Comparison of ENCODE assay signal across 9 mouse cellular contexts in genomic region chrX:106080811-106081443, GRCm38 (mm10). TPM values are rescaled to one million over a fixed set of nuclear protein-coding genes. Genes with fewer than 3 reads are reported as not detected.
DNase-seq lines count a peak whose midpoint lies in the region; ATAC-seq and TF ChIP-seq lines count a peak whose summit lies in the region.
"Had no signal": no experiment of that assay in that cellular context is flagged by ENCODE, and none has a peak within 500 bp of the region (broad histone marks: within the 10 kb centered on the region; RNA-seq: fewer than 3 reads in every experiment).

No protein-coding gene starts in this region.

- no peak for ATAC-seq in intestine, postnatal 0 days
- no peak for ATAC-seq in midbrain, embryonic 14.5 days (ENCODE audit: low FRiP score, low TSS enrichment)

- H3K4me3 ChIP-seq in intestine, postnatal 0 days (ENCODE audit: low read depth, low read length) = no peak overlapping the region
- no peak overlapping the region for H3K4me3 ChIP-seq in midbrain, embryonic 14.5 days (replicated peaks; ENCODE audit: low read depth, low read length)

- no peak overlapping the region for H3K4me2 ChIP-seq in intestine, postnatal 0 days (replicated peaks; ENCODE audit: low read depth)
- H3K4me2 ChIP-seq in midbrain, embryonic 14.5 days (ENCODE audit: low read length) = no peak overlapping the region

- peak; percentile 3 for DNase-seq in layer of hippocampus, adult 11-12 months (ENCODE audit: low spot score)
- DNase-seq in layer of hippocampus, postnatal 25 days (ENCODE audit: extremely low spot score in 1 of 2, low spot score in 1 of 2) = no peak
- peak; percentile 18 for DNase-seq in embryo, embryonic 11 days
- DNase-seq in midbrain, embryonic 14.5 days = peak; percentile 13
- no peak for DNase-seq in spleen, postnatal 14 days (ENCODE audit: low spot score in 2 of 2)
- no peak for DNase-seq in cerebellum, adult 9-10 months
- no peak for DNase-seq in MN1 (ENCODE audit: low spot score)
- DNase-seq: cerebellum, adult 18-20 months had no signal

- 45% methylated on average over 13 of the region's 13 CpGs for WGBS in intestine, postnatal 0 days
- WGBS in midbrain, embryonic 14.5 days = 40% methylated on average over 13 of the region's 13 CpGs

- H3K4me1 ChIP-seq in intestine, postnatal 0 days (replicated peaks; ENCODE audit: control insufficient read depth, insufficient read depth, low read length) = no peaks in the 10 kb centered on the region
- no peaks in the 10 kb centered on the region for H3K4me1 ChIP-seq in midbrain, embryonic 14.5 days (ENCODE audit: control insufficient read depth, insufficient read depth, low read length)

- 0 out of 2 replicates have a peak overlapping the region, but pooled peaks have one; percentile 15 for H3K27ac ChIP-seq in intestine, postnatal 0 days (ENCODE audit: low read depth, low read length)
- H3K27ac ChIP-seq in midbrain, embryonic 14.5 days (replicated peaks; ENCODE audit: low read depth, low read length) = no peak overlapping the region

- H3K27me3 ChIP-seq in intestine, postnatal 0 days (replicated peaks; ENCODE audit: control insufficient read depth, insufficient read depth, low read length) = no peaks in the 10 kb centered on the region
- H3K27me3 ChIP-seq in midbrain, embryonic 14.5 days (ENCODE audit: control insufficient read depth, insufficient read depth, low read length) = no peaks in the 10 kb centered on the region

- no peak overlapping the region for H3K9ac ChIP-seq in intestine, postnatal 0 days (ENCODE audit: low read depth, low read length)
- no peak overlapping the region for H3K9ac ChIP-seq in midbrain, embryonic 14.5 days (replicated peaks; ENCODE audit: low read length)

- H3K9me3 ChIP-seq in intestine, postnatal 0 days (ENCODE audit: control insufficient read depth) = no peaks in the 10 kb centered on the region
- no peaks in the 10 kb centered on the region for H3K9me3 ChIP-seq in midbrain, embryonic 14.5 days (ENCODE audit: control insufficient read depth, low read length)

- no peak for TF ChIP-seq CTCF in intestine, postnatal 0 days (IDR thresholded peaks at IDR 0.05; ENCODE audit: low read depth)

- no peaks in the 10 kb centered on the region for H3K36me3 ChIP-seq in intestine, postnatal 0 days (ENCODE audit: control insufficient read depth, insufficient read depth)
- H3K36me3 ChIP-seq in midbrain, embryonic 14.5 days (ENCODE audit: control insufficient read depth, insufficient read depth, low read length) = no peaks in the 10 kb centered on the region

RNA-seq across cellular contexts. Expression of gene Atp7a, which starts 53.9 kb away (rescaled TPM):
- 1 to 10 TPM; 6.2 to 7.2 TPM for total RNA-seq in layer of hippocampus, postnatal 25 days (2021)
- 9.3 and 10.1 TPM in 2 replicates for polyA plus RNA-seq in intestine, postnatal 0 days (2015; fragmentation: Nextera tagmentation; extraction: Ambion mirVana)
- polyA plus RNA-seq in midbrain, embryonic 14.5 days (2014; fragmentation: Nextera tagmentation; extraction: Ambion mirVana) = 8.3 and 21.2 TPM in 2 replicates

Comparison
In these comparisons a context has a peak if more than half of its experiments do, and no peak if none do; other contexts are left out.
1. DNase-seq: peak in layer of hippocampus, adult 11-12 months (single experiment), embryo, embryonic 11 days (single experiment) and midbrain, embryonic 14.5 days (single experiment); none in layer of hippocampus, postnatal 25 days (0 of 2), spleen, postnatal 14 days (0 of 2), cerebellum, adult 9-10 months (single experiment) and MN1 (single experiment).